Mouse (Mus musculus): Measurements from ENCODE around the gene Slc22a16. TPM values are rescaled to one million over a fixed set of nuclear protein-coding genes. Genes with fewer than 3 reads are reported as not detected.

The Slc22a16 gene
- total RNA-seq, 2 experiments from 2014 or later: not detected

DNA sequence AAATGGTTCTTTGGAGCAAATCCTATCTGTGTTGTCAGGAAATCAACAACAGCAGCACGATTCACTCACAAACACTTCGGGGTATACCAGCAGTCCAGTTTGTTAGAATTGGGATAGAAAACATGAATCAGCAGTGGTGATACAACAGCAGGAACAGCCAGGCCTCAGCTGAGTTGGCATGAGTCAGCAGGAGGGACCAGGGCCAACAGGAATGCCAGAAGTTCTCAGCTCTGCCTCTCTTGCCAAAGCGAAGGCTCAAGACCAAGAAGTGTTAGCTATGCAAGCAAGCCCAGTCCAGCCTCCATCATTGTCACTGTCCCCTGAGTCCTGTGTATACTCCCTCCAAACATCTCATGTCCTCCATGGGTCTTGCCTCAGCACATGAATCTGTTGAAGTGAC is 27.0 kb downstream of the Slc22a16 start:
- no peak for ATAC-seq (replicated peaks; ENCODE audit: poor library complexity)

DNA sequence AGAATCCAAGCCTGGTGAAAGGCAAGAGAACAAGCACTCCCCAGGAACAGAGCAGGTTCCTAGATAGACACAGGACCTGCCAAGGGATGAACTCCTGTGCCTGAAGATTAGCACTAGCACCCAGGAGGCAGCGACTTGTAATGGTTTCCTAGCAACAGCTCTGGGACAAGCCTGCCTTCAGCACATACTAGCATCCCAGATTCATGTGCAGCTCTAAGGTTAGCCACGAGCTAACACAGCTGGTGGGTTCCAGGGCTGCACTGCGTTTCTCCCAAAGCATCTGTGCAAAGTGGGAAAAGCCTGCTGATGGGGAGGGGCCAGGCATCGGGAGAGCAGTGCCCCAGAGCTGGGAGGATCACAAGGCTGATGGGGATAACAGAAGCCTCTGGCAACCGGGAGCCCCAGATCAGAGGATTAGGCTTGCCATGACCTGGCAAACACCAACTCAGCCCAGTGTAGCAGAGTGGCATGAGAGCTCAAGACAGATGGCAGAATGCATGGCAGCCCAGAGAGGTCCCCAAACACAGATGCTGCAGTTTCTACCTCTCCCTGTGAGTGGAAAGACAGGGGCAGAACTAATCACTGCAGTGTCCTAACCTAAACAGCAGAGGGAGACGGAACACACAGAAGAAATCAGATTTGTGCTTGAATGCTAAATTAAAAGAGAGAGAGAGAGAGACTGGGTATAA is 34.7 kb downstream of the Slc22a16 start:
- ATAC-seq (replicated peaks; ENCODE audit: poor library complexity): no peak

DNA sequence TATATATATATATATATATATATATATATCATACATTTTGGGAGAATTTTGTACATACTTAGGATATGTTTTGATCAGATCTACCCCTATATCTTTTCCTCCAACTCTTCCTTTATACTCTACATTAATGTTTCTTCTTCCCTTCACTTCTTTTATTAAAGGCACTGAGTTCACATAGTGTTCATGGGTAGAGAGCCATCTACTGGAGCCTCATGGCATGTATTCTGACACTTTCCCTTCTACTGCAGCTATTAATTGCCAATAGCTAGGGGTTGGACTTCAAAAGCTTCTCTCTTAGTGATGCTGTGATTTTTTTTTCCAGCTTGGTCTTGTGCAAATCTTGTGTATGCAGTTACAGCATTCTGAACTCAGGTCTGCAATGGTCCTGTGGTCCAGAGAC is 47.8 kb downstream of the Slc22a16 start:
- no peak for ATAC-seq (replicated peaks; ENCODE audit: poor library complexity)

DNA sequence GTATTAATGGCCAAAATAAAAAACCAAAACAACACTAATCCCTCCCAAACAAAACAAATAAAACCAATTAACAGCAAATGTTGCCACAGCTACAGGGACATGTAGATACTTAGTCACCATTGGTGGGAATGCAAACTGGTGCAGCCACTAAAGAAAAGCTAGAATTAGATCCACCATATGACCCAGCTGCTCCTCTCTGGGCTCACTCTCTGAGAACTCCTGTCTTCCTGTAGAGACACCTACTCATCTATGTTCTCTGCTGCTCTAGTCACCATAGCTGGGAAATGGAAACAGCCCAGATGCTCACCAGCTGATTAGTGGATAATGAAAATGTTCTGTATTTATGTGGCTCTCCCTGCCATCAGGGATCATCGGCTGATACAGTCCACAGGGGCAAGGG is 49.6 kb downstream of the Slc22a16 start:
- ATAC-seq (replicated peaks; ENCODE audit: poor library complexity): no peak

DNA sequence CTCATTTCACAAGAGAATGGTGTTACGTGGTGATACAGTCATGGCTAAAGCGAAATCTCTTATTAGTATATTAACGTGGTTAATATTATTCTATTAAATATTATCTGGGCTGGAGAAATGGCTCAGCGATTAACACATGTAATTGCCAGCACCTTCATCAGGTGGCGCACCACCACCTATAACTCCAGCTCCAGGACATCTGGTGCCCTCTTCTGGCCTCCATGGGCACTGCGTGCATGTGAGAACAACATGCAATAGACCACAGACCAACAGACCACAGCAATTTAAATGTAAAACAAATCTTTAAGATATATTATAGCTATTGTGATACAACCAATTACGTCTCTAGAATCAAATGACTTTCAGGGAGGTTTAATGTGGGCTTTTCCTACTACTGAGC is 59.0 kb downstream of the Slc22a16 start:
- ATAC-seq (replicated peaks; ENCODE audit: poor library complexity): peak; percentile 90

DNA sequence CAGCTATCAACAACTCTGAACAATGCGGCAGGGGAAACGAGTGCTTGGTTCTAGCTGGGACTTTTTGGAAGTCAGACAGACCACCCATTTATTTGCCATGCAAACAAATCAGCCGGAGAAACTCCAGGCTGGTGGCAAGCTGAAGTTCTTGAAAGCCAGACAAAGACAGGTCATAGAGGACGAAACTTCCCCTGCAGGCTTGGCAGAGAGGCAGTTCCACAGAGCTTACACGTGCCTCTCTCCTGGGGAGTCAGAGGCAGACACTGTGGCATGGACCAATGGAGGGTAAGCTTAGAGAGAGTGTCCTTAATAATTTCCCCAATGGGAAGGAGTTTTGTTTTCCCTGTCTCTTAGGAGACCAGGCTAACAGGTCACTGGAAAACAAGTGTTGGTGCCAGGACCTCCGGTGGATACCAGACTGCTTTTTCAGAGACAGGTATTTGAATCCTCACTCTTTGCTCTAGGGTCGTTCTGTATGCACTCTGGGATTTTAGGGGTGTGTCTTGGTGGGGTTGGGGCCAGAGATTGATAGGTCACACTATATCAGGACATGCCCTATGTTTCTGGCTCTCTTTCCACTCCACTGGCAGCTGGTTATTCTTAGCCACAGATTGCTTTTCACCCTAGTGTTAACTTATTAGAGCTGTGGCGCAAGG is 59.6 kb downstream of the Slc22a16 start, which contains the start of gene Ddo:
Ddo (plus strand) TSS at position 356 of the 656 bp plus-strand sequence.
- ATAC-seq (replicated peaks; ENCODE audit: poor library complexity): no peak

DNA sequence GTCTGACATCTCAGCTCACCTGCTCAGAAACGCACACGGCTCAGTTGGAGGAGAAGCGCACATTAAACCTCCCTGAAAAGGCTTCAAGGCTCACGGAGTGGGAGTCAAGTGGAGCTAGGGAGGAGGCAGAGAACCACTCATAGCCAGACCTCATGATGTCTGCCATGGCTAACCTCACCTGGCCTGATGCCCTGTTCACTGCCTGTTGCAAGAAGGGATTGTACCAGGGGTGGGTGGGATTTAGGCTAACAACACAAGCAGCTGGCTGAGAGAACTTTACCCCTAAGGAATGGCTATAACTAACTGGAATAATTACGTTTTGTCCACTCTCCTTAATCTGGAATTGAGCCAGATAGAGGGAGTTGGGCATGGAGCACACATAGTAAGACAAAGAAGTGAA is 60.3 kb downstream of the Slc22a16 start:
- ATAC-seq (replicated peaks; ENCODE audit: poor library complexity): no peak

DNA sequence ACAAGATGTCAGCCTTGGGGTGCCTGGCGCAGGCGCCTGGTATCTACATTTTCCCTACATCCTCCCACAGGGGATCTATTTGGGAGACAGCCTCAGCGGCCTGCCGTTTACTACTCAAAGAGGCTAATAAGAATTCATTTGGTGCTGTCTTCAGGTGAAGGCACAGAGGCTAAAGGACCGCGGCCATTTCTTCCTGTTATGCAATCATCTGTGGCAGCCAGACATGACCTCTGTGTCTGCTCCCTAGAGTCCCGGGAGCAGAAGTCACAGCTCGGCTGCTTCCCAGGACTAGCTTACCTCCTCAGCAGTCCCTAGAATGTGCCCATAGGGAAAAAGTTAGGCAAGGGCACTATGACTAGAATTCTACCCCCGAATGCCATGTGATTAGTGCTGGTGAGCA is 60.8 kb downstream of the Slc22a16 start:
- ATAC-seq (replicated peaks; ENCODE audit: poor library complexity): no peak

DNA sequence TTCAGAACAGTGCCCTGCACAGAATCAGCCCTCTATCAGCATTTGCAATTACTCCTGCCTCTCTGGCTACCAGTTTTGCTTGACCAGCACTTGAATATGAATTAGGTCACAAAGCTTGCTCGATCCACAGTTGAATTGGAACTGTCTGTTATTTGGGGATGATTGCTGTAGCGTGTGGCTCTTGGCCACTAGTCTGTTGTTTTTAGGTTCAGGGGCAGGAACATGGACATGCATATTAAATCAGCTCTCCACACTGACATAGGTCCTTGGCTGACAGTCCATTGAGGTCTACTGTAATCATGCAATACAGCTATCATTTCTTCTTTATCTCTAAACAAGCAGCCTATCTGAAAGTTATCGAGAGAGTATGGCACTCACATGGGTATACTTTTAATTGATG is 62.0 kb downstream of the Slc22a16 start:
- ATAC-seq (replicated peaks; ENCODE audit: poor library complexity): no peak

DNA sequence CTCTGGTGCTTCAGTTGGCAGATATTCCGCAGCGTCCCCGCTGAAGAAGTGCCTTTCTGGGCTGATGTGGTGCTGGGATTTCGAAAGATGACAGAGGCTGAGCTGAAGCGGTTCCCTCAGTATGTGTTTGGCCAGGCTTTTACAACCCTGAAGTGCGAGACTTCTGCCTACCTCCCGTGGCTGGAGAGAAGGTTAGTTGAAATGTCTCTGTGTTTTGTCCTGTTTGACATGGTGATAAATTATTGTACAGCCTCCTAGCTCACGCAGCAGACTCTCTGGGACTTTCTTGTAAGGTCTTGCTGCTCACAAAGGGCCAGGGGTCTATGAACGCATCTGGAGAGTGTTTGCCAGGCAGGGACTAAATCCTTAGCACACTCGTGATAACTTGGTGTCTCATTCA is 67.2 kb downstream of the Slc22a16 start:
- no peak for ATAC-seq (replicated peaks; ENCODE audit: poor library complexity)

DNA sequence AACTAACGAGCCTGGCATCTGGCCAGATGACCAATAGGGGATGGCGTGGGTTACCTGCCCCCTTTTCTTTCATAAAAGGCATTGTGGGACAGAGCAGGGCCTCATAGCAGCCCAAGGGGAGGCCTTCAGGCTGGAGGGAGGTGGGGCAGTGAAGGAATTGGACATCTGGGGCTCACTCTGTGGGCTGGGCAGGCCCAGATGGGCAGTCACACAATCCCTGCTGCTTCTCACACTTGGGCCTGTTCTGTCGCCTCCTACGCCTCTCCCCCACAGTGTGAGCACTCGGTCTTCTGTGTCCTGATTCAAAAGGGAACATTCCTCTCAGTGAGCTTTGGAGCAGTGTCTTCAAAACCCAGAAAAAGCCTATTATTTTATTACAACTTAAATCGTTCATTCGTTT is 68.1 kb downstream of the Slc22a16 start:
- no peak for ATAC-seq (replicated peaks; ENCODE audit: poor library complexity)

DNA sequence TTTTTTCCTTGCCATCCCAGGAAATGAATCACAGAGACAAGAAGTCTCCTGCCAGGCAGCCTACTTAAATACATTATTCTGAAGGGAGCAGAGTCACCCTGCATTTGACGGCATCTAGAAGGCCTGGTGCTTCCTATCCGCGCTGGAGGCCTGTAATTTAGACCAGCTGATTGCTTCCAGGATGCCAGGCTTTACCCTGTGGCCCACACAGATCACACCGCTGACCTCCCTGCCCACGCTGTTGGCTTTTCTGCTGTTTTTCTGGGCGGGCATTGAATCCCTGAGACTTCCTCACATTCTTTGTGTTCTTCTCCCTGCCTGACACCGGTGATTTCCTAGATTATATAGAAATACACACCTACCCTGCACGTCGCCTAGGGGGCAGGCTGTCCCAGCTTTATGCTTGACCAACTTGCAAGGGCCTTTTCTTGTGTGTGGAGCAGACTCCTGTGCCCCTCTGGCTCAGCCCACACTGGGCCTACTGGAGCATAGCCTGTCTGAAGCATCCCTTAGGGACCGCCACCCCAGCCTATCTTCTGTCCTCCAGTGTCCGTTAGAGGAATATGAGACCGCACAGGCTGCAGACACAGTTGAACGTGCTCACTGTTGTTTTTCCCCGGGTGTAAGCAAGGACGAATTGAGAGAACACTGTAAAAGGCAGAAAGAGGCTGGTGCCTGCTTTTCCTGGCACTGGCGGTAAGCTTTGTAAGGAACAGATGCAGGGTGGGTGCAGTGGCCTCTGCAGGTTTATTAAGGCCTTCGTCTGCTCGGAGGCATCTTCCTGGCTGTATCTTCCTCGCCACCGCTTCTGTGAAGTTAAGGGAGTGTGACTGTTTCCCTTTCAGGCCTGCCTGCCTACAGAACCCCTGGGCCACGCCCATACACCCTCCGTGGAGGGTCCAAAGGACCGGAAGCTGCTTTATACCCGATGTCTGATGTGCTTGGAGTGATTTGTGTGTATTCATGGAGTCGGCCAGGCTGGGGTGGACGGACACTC is 69.0 kb downstream of the Slc22a16 start:
- ATAC-seq (replicated peaks; ENCODE audit: poor library complexity): no peak

DNA sequence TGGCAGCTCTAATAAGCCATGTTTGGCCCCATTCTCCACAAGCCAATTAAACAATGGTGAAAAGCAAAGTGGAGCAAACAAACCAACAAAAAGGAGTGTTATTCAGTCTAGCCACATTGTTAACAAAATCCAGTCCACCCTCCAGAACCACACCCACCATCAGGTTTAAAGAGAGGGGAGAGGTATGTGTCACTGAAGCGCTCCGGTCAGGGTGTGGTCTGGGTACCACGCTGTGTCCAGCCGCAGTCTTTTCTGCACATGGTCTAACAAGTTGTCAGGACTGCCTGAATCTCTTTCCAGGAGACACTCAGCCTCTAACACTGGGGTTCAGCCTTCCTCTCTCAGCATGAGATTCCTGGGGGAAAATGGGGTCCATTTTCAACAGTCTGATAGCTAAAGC is 70.3 kb downstream of the Slc22a16 start:
- no peak for ATAC-seq (replicated peaks; ENCODE audit: poor library complexity)

DNA sequence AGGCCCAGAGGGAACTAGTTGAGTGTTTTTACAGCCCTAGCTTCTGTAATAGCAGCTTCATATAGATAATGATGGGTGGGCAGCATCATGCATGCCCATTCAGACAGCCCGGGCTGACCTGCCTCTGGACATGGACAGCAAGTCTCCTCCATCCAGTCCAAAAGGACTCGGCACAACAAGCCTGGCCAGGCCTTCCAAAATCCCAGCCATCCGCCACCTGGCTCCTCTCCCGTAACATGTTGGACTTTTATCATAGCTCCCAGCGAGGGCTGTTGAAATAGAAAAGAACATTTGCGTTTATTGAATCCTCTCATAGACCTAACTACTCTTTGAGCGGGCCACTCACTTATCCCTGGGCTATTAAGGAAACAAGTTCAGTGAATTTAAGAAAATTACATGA is 71.8 kb downstream of the Slc22a16 start:
- ATAC-seq (replicated peaks; ENCODE audit: poor library complexity): no peak

DNA sequence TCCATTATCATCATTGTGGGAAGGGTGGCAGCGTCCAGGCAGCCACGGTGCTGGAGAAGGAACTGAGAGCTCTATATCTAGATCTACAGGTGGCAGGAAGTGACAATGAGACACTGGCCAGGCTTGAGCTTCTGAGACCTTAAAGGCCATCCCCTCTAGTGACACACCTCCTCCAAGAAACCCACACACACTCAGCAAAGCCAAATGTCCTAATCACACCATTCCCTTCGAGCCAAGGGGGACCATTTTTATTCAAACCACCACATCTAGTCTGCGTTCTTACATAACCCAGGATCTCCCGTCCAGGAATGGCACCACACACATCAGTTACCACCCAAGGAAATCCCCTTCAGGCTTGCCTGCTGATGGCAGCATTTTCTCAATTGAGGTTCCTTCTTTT is 73.0 kb downstream of the Slc22a16 start:
- no peak for ATAC-seq (replicated peaks; ENCODE audit: poor library complexity)

DNA sequence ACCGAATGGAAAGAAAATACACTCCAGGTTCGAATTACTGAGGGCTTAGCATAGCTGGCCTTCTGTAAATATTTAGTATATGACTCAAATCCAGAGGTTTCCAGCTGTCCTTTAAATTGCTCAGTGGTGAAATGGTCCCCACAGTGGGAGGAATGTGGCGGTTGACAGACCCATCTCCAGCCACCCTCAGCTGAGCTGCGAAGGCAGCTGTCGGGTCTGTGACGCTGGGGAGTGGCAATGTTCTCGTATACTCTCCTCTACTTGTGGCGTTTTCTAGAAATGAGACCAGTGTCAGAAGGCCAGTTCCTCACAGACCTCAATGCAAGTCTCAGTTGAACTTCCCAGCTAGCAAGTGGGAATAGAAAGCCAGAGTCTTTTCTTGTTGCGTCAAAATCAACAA is 74.3 kb downstream of the Slc22a16 start:
- ATAC-seq (replicated peaks; ENCODE audit: poor library complexity): no peak

DNA sequence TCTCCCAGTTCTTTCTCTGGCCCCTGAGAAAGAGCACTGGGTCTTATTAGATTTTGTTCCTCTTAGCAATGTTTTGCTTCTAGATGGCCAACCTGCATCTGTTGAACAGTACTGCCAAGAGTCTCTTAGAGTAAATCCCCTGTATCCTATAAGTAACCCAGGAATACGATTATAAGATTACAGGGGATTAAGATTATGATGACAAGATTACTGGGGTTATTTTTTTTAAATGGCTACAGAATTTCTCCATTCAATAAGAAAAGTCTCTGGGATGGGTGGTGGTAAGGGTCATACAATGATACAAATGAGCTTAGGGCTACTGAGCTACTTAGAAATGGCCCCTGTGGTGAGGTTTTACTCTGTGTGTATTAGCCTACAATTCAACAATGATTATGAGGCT is 75.2 kb downstream of the Slc22a16 start:
- no peak for ATAC-seq (replicated peaks; ENCODE audit: poor library complexity)

DNA sequence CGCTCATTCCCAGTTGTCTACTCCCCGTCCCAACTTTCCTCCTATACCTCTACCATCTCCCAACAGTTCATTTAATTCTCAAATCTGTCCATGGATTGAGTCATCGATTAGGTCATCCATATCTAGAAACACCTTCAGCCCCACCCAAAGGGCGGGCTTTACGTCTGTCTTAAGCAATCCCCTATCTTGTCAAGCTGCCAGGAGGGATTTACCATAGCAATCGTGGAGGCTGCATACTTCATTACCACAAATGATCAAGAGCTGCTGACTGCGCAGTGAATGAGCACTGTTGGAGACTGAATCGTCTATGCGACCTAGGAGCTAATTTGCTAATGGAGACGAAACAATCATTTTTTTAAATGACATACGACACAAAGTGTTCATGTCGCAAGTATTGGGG is 78.6 kb downstream of the Slc22a16 start:
- ATAC-seq (replicated peaks; ENCODE audit: poor library complexity): no peak

DNA sequence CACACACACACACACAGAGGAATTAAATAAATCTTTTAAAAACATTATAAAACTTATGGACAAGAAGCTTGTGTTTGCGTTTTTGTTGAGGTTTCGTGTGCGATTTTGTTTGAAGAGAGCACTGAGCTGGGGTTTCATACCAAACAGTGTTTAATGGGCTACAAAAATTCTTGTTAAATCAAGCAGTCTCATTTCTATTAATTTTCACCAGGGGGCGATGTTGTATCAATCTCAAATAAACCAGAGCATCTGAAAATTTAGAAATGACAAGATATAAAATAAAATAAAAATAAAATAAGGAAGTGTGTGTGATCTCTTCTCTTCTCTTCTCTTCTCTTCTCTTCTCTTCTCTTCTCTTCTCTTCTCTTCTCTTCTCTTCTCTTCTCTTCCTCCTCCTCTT is 79.5 kb downstream of the Slc22a16 start:
- no peak for ATAC-seq (replicated peaks; ENCODE audit: poor library complexity)

DNA sequence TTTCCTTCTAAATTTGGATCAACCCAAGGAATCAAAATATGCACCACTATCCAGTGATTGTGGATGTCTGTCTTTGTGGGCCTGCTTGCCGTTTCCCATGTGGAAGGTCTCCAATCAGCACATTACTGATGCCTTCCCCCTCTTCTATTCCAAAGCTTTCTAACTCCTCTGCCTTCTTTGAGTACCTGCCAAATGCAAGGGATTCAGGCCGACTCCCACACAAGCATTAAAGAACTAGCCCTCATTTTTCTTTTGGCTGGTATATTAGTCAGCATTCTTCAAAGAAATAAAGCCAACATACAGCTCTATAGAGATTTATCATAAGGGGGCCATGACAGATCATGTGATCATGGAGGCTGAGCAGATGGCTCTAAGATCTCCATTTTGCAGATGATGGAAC is 81.5 kb downstream of the Slc22a16 start:
- no peak for ATAC-seq (replicated peaks; ENCODE audit: poor library complexity)
